Mouse (Mus musculus) liver, embryonic 16.5 days (tissue): ENCODE results near the gene Timm50. TPM values are rescaled to one million over a fixed set of nuclear protein-coding genes. Genes with fewer than 3 reads are reported as not detected.

Experiments used
- ATAC-seq: fragments of 200-750 bp; cut with Nextera tagmentation; 2 replicates; pipeline ENCODE4 v1.8.0; 2017; ENCODE audit warnings: low read depth, mild to moderate bottlenecking, moderate number of reproducible peaks, moderate library complexity
- H3K27ac ChIP-seq: fragments of 300-500 bp; sonication (generic); 2 replicates; pipeline ENCODE4 v1.5.1; 2014; ENCODE audit warnings: mild to moderate bottlenecking, low read length
- H3K27me3 ChIP-seq: fragments of 300-500 bp; sonication (generic); 2 replicates; pipeline ENCODE4 v1.6.1; 2014; ENCODE audit warnings: low read depth, low read length, mixed read lengths; ENCODE audit not compliant: control insufficient read depth, insufficient read depth
- H3K36me3 ChIP-seq: fragments of 300-500 bp; sonication (generic); 2 replicates; pipeline ENCODE4 v1.6.1; 2014; ENCODE audit warnings: mild to moderate bottlenecking; ENCODE audit not compliant: control insufficient read depth, insufficient read depth
- H3K4me1 ChIP-seq: fragments of 300-500 bp; sonication (generic); 2 replicates; pipeline ENCODE4 v1.6.1; 2014; ENCODE audit warnings: low read depth, low read length, mixed read lengths; ENCODE audit not compliant: control insufficient read depth
- H3K4me2 ChIP-seq: fragments of 300-500 bp; sonication (generic); 2 replicates; pipeline ENCODE4 v1.6.1; 2014; ENCODE audit warnings: low read depth, low read length, mixed read lengths
- H3K4me3 ChIP-seq: fragments of 300-500 bp; sonication (generic); 2 replicates; pipeline ENCODE4 v1.5.1; 2014; ENCODE audit warnings: low read depth, mild to moderate bottlenecking, low read length
- H3K9ac ChIP-seq: fragments of 300-500 bp; sonication (generic); 2 replicates; pipeline ENCODE4 v1.6.1; 2014; ENCODE audit warnings: low read depth, low read length
- H3K9me3 ChIP-seq: fragments of 300-500 bp; sonication (generic); replicated peaks from 2 replicates; pipeline ENCODE4 v1.6.1; 2016; ENCODE audit warnings: low read length; ENCODE audit not compliant: control insufficient read depth
- WGBS: fragments of 180-500 bp; shearing (Covaris S2); extraction: QIAGEN DNeasy Blood & Tissue Kit; methylation state at CpG from one replicate; pipeline ENCODE4 v1.1.7; 2014; ENCODE audit not compliant: insufficient replicate concordance; 5-methylcytosine and 5-hydroxymethylcytosine counted together
- polyA plus RNA-seq: library from polyadenylated mRNA; unstranded; fragments of >200 nt; fragmentation: Nextera tagmentation; extraction: Ambion mirVana; gene quantifications from 2 replicates; pipeline ENCODE4 v1.2.1, GENCODE M21; 2015

Timm50 gene
- polyA plus RNA-seq, 1 experiment from 2014 or later: 66.1 TPM

DNA sequence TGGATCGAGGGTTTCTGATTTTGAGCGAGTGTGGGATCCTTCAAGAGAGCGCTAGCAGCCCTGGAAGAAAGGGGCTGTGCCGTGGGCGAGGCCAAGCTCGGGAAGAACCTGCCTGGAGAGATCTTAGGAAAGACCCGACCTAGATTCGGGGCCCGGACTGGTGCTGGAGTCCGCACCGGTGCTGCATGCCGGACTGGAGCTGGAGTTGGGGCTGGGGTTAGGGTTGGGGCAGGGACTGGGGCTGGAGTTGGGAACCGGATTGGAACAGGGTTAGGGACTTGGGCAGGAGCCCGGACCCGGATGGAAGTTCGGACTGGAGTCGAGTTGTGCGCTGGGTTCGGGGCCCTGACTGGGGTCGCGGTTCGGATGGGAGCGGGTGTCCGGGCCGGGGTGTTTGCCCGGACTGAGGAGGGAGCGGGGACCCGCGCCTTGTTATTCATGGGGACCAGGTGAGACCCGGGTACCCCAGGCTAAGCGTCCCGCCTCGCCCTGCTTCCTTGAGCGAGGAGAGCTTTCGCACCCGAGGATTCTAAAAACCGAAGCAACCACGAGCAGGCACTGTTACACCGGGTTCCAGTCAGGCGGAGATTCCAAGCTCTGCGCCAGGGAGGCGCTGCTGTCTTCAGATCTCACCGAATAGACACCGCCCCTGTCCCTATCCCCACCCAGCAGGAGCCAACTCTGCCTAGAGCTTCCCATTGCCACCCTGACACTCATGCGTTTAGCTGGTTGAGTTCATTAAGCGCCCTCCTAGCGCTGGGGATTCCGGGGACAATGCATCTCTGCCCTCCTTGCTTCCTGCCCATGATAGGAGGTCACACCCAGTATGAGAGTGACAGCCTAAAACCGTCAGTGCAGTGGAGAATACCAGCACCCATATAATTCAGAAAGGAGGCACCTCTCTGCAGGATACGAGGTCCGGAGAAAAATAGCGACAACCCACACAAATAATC, 21.0 kb downstream of the Timm50 start, which contains the start of gene Selenov:
Selenov (minus strand) TSS at position 549 of the 953 bp plus-strand sequence.
- H3K4me3 ChIP-seq: no peak within 1 kb of the TSS
- H3K9me3 ChIP-seq: no peaks in the 10 kb centered on the region
- no peaks in the 10 kb centered on the region for H3K36me3 ChIP-seq
- ATAC-seq: no peak
- 3% methylated on average over 52 of the region's 52 CpGs for WGBS
- H3K9ac ChIP-seq: no peak within 1 kb of the TSS
- H3K27me3 ChIP-seq: peaks cover 69% of the 10 kb centered on the region
- H3K27ac ChIP-seq: no peak within 1 kb of the TSS
- H3K4me2 ChIP-seq: peak within 1 kb of the TSS; percentile 17
- H3K4me1 ChIP-seq: no peaks in the 10 kb centered on the region

DNA sequence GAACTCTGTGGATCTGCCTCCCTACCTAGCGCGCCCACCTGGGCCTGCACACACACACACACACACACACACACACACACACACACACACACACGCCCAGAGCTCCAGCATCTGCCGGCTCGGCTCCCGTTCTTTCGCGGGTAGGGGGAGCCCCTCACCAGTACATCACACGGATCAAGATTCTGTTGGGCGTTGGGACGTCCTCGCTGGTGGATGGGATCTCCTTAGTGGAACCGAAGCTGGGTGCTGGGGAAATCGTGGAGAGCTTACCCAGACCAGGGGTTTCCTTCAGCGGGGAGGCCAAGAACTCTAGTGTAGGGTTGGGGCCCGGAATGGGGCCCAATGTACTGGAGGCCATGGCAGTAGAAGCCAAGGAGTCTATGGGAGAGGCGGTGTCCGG, 21.7 kb downstream of the Timm50 start:
- H3K9me3 ChIP-seq: no peaks in the 10 kb centered on the region
- no peak overlapping the region for H3K27ac ChIP-seq
- 3% methylated on average over 18 of the region's 18 CpGs for WGBS
- no peaks in the 10 kb centered on the region for H3K4me1 ChIP-seq
- H3K27me3 ChIP-seq: peaks cover 65% of the 10 kb centered on the region
- no peaks in the 10 kb centered on the region for H3K36me3 ChIP-seq
- no peak overlapping the region for H3K9ac ChIP-seq
- H3K4me2 ChIP-seq: no peak overlapping the region
- ATAC-seq: no peak
- H3K4me3 ChIP-seq: no peak overlapping the region

DNA sequence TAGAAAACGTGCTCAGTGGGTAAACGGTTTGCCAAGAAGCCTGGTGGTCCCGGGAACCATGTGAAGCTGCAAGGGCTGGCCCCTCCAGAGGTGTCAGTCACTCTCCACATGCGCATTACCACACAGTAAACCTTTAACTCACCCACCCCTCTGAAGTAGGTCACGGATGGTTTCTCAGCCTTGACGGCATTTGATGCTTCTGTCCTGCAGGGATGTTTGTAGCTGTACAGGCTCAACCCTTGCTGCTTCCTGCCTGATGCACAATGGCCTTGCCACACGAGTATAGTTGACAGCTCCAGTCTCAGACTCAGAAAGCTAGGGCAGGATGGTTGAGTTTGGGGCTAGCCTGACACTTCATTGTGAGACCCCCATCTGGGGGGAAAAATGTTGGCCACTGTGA, 31.2 kb downstream of the Timm50 start:
- no peaks in the 10 kb centered on the region for H3K36me3 ChIP-seq
- no peaks in the 10 kb centered on the region for H3K9me3 ChIP-seq
- H3K9ac ChIP-seq: no peak overlapping the region
- no peak for ATAC-seq
- no peaks in the 10 kb centered on the region for H3K27me3 ChIP-seq
- H3K27ac ChIP-seq: no peak overlapping the region
- H3K4me2 ChIP-seq: no peak overlapping the region
- 55% methylated on average over 7 of the region's 7 CpGs for WGBS
- no peak overlapping the region for H3K4me3 ChIP-seq
- H3K4me1 ChIP-seq: peaks cover 5% of the 10 kb centered on the region

DNA sequence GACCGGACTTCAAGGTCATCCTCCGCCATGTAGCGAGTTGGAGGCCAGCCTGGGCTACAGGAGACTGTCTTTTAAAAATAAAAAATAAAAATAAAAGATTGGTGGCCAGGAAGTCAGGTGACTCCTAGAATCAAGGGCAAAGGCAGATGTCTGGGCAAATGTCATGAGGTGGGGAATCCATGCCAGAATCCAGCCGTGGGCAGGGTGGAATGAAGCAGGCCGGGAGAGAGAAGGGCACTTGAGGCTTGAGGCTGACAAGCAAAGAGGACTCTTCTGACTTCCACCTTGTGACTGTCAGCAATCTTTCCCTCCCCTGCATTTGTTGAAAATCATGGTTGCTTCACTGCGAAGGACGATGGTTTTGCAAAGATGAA, 33.6 kb downstream of the Timm50 start:
- H3K9me3 ChIP-seq: no peaks in the 10 kb centered on the region
- peak overlapping the region; percentile 82 for H3K4me3 ChIP-seq
- peak overlapping the region; percentile 94 for H3K9ac ChIP-seq
- no peaks in the 10 kb centered on the region for H3K36me3 ChIP-seq
- H3K27ac ChIP-seq: no peak overlapping the region
- no peak for ATAC-seq
- H3K4me1 ChIP-seq: peaks cover 5% of the 10 kb centered on the region
- 84% methylated on average over 7 of the region's 7 CpGs for WGBS
- no peaks in the 10 kb centered on the region for H3K27me3 ChIP-seq
- peak overlapping the region; percentile 96 for H3K4me2 ChIP-seq

DNA sequence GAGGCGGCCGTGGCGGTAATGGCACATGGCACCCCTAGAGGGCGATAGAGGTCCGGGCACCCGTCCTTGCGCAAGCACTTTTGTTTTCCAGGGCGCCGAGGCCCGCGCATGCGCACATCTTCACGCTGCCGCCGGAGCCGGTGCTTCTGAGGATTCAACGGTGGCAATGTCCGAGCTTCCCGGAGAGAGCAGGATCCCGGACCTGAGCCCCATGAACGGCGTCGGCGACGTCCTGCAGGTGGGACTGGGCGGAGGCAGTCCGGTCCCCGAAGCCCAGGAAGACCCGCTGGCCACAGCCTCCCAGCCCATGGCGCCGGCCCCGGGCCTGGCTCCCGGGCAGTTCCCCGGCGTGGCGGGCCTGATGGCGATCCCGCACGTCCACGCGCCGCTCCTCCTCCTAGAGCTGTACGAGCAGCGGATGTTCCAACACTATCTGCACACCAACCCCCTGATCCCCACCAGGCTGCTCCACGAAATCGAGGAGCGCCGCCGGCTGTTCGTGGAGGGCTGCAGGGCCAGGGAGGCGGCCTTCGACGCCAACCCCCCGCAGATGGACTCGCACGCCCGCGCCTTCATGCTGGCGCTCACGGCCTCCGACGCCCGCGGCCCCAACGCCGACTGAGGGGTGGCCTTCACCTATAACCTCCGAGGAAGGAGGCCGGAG, 34.1 kb downstream of the Timm50 start, which contains the start of gene Eid2b:
Eid2b (plus strand) TSS at position 125 of the 664 bp plus-strand sequence.
- H3K27me3 ChIP-seq: no peaks in the 10 kb centered on the region
- peak within 1 kb of the TSS; percentile 61 for H3K27ac ChIP-seq
- peak within 1 kb of the TSS; percentile 82 for H3K4me3 ChIP-seq
- 3% methylated on average over 68 of the region's 68 CpGs for WGBS
- H3K4me2 ChIP-seq: peak within 1 kb of the TSS; percentile 96
- H3K9me3 ChIP-seq: no peaks in the 10 kb centered on the region
- ATAC-seq: peak; percentile 78
- peak within 1 kb of the TSS; percentile 94 for H3K9ac ChIP-seq
- H3K36me3 ChIP-seq: no peaks in the 10 kb centered on the region
- peaks cover 5% of the 10 kb centered on the region for H3K4me1 ChIP-seq

DNA sequence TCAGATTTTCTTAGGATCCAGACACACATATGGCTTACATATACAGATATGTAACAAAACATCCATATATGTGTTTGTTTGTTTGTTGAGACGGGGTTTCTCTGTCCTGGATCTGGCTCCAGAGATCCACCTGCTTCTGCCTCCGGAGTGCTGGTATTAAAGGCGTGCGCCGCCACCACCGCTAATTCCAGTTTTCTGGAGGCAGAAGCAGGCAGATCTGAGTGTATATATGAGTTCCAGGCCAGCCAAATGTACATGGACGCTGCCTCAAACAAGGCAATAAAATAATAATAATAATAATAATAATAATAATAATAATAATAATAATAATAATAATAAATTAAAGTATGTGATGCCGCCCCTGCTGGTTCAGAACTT, 34.6 kb downstream of the Timm50 start:
- no peaks in the 10 kb centered on the region for H3K9me3 ChIP-seq
- H3K4me2 ChIP-seq: no peak overlapping the region
- no peaks in the 10 kb centered on the region for H3K27me3 ChIP-seq
- no peaks in the 10 kb centered on the region for H3K36me3 ChIP-seq
- H3K4me3 ChIP-seq: no peak overlapping the region
- H3K9ac ChIP-seq: no peak overlapping the region
- no peak overlapping the region for H3K27ac ChIP-seq
- no peak for ATAC-seq
- WGBS: 54% methylated on average over 8 of the region's 8 CpGs
- H3K4me1 ChIP-seq: peaks cover 5% of the 10 kb centered on the region

DNA sequence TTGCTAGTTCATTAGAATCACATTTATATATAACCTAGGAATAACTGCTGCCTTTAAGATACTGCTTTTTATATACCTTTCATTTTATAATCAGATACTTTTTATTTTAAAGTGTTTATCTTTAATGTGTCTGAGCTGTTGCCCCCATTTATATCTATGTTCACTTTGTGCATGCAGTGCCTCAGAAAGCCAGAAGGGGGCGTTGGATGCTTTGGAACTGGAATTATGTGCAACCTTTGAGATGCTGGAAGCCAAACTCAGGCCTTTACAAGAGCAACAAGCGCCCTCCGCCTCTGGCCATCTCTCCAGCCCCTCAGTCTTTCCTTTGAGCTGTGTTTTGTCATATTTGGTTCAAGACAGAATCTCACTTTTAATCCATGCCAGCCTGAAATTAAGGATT, 40.1 kb downstream of the Timm50 start:
- no peak for ATAC-seq
- Histone ChIP-seq H3K4me3 (no peak overlapping the region), H3K4me1 (peaks cover 7% of the 10 kb centered on the region), H3K9me3 (no peaks in the 10 kb centered on the region), H3K27ac (no peak overlapping the region), H3K9ac (no peak overlapping the region), H3K4me2 (no peak overlapping the region), H3K36me3 (no peaks in the 10 kb centered on the region), H3K27me3 (peaks cover 20% of the 10 kb centered on the region)
- 52% methylated on average over 3 of the region's 3 CpGs for WGBS

DNA sequence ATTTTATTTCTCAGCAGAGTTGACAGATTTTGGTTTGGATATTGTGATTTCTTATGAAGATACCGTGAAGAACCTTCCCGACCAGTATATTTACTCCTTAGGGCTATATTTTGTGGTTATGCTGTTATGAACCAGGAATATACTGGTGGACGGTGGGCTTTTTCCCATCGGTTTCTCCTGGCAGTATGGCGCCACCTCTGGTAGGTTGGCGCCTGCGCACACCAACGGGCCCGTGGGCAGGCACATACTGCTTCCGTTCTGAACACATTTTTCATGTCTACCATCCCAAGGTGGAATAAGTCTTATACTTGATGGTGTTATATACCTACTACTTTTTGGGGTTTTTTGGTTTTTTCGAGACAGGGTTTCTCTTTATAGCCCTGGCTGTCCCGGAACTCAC, 42.5 kb downstream of the Timm50 start:
- no peaks in the 10 kb centered on the region for H3K36me3 ChIP-seq
- peaks cover 7% of the 10 kb centered on the region for H3K4me1 ChIP-seq
- H3K4me2 ChIP-seq: no peak overlapping the region
- peaks cover 24% of the 10 kb centered on the region for H3K27me3 ChIP-seq
- no peak overlapping the region for H3K27ac ChIP-seq
- no peaks in the 10 kb centered on the region for H3K9me3 ChIP-seq
- H3K9ac ChIP-seq: no peak overlapping the region
- 81% methylated on average over 12 of the region's 12 CpGs for WGBS
- no peak for ATAC-seq
- H3K4me3 ChIP-seq: no peak overlapping the region

DNA sequence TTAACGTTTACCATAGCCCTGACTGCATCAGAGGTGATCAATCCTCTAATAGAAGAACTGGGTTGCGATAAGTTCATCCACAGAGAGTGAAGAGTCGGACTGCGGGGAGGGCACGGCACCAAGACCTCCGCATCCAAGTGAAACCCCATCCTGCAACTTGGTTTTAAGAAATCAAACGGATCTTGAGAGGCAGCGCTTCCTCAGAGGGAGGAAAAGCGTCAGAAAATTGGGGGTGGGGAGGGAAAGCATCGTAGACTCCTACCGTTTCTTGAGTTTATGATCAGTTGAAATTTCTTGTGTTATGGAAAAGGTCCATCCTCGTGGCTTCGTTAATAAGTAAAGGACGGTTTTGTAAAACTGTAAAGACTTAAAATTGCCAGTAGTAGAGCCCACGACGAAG, 43.3 kb downstream of the Timm50 start:
- 28% methylated on average over 16 of the region's 16 CpGs for WGBS
- peak overlapping the region; percentile 56 for H3K4me2 ChIP-seq
- H3K27ac ChIP-seq: no peak overlapping the region

More for the DNA sequence above, 43.3 kb downstream of the Timm50 start:
- peak overlapping the region; percentile 62 for H3K9ac ChIP-seq
- H3K36me3 ChIP-seq: no peaks in the 10 kb centered on the region
- H3K4me3 ChIP-seq: peak overlapping the region; percentile 59
- H3K9me3 ChIP-seq: no peaks in the 10 kb centered on the region
- peaks cover 24% of the 10 kb centered on the region for H3K27me3 ChIP-seq
- peaks cover 7% of the 10 kb centered on the region for H3K4me1 ChIP-seq
- ATAC-seq: no peak
